Mouse (Mus musculus) embryo, embryonic 10 days (tissue): Measurements from ENCODE around the gene Ccdc13.

ENCODE experiments used
- DNase-seq: peaks from one replicate; pipeline ENCODE4 v3.0.0-alpha.2; 2015; ENCODE audit warnings: low spot score

Ccdc13 gene

GRCm38 (mm10) chr9:121760271-121761090 lies 78.8 kb downstream of the Ccdc13 start:
- peak; percentile 75 for DNase-seq

- DNase-seq: peak; percentile 80
Observed at GRCm38 (mm10) chr9:121759091-121760081, 79.9 kb downstream of the Ccdc13 start, which contains the start of gene Zfp651. Zfp651 (plus strand) TSS chr9:121759330.

GRCm38 (mm10) chr9:121757835-121758814 lies 81.1 kb downstream of the Ccdc13 start:
- DNase-seq: peak; percentile 43

- DNase-seq: no peak
Observed at GRCm38 (mm10) chr9:121757432-121757831, 81.8 kb downstream of the Ccdc13 start.

DNA sequence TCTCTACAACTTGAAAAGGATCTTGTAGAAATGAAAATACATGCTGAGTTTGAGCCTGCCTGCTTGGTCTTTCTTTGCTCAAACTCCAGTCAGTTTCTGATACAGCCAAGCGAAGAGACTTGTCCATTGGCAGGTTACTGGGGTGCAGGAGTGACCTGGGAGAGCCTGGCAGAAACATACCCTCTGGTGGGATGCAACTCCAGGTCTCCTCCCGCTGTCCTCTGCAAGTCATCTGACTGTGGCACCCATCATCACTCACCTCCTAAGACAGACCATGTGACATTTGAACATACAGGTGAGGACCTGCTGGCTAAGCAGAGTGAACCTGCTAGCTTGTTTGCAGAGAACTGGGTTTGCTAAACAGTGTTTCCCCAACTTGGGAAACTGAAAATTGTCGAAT lies 82.5 kb downstream of the Ccdc13 start:
- no peak for DNase-seq

- no peak for DNase-seq
Observed at GRCm38 (mm10) chr9:121754624-121755023, 84.6 kb downstream of the Ccdc13 start.

DNA sequence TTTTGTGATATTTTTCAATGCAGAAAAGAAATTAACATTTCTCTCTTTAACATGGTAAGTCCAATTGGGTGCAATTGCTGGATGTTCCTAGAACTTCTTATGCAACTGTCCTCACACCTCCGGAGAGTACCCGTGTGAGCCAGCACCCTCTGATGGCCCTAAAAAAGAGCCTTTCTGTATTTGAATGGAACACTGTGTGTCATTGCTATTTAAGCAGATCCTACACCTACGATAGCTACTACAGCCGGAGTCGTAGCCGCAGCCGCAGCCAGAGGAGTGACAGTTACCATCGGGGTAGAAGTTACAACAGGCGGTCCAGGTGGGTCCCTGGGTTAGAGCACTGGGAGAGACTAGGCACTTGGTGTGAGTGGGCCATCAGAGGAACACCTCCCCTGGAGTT lies 86.5 kb downstream of the Ccdc13 start:
- DNase-seq: no peak
